Mouse (Mus musculus): ENCODE results near the gene Smpx. TPM values are rescaled to one million over a fixed set of nuclear protein-coding genes. Genes with fewer than 3 reads are reported as not detected.

Smpx gene
- 1.0 and 2.0 TPM in 2 replicates for polyA plus RNA-seq (2015; fragmentation: Nextera tagmentation; extraction: Ambion mirVana)

DNA sequence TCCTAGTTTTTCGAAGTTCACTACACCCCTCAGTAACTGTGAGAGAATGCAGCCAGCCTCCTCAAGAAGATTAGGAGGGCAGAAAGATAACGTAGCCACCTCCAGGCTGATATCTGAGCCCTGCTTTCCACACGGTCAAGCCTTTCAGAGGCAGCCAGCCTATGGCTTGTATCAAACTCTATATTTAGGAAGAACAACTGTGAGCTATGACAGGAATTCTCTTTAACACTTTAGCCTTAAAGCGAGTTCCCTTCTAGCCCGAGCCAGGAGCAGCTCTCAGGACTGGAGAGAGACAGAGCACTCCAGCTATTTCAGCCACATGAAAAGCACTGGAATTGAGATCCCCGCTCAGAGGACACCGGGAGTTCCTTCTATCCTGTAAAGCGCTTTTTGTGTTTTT is at the start of gene Smpx:
Gene Smpx, plus strand, starts transcription at position 49 of the 400 bp plus-strand sequence.
- Histone ChIP-seq H3K4me2 (no peak within 1 kb of the TSS), H3K9ac (no peak within 1 kb of the TSS), H3K4me3 (replicated peaks) (no peak within 1 kb of the TSS), H3K9me3 (replicated peaks) (no peaks in the 10 kb centered on the region), H3K27ac (no peak within 1 kb of the TSS), H3K27me3 (no peaks in the 10 kb centered on the region), H3K36me3 (no peaks in the 10 kb centered on the region), H3K4me1 (replicated peaks) (no peaks in the 10 kb centered on the region)
- WGBS (ENCODE audit: insufficient replicate concordance), result 46% methylated on average over 8 of the region's 8 CpGs
- ATAC-seq (ENCODE audit: low read depth) (no peak), DNase-seq (no peak)

DNA sequence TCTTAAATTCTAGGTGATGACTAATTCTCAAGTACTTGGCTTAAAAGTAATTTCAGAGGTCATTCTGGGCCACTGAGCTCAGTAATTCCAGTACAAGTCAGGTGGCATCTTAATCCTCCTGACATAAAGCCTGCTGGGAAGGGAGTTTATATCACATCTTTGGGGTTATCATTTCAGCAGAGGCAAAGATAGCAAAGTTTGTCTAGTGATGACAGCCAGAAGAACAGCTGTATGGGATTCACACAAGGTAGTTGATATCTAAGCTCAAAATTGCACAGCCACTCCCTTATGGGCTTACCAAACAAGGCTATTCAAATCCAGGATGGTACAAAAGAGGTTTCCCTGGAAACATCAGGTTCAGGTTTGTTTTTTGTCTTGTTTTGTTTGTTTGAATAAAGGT is 43.7 kb upstream of the Smpx start:
- no peak overlapping the region for H3K9ac ChIP-seq
- ATAC-seq (ENCODE audit: low read depth), result no peak
- H3K4me1 ChIP-seq (replicated peaks), result no peaks in the 10 kb centered on the region
- H3K36me3 ChIP-seq, result no peaks in the 10 kb centered on the region
- H3K27ac ChIP-seq, result no peak overlapping the region
- no peaks in the 10 kb centered on the region for H3K9me3 ChIP-seq (replicated peaks)
- no peak overlapping the region for H3K4me2 ChIP-seq
- no peak for DNase-seq
- no peaks in the 10 kb centered on the region for H3K27me3 ChIP-seq
- H3K4me3 ChIP-seq (replicated peaks), result no peak overlapping the region

DNA sequence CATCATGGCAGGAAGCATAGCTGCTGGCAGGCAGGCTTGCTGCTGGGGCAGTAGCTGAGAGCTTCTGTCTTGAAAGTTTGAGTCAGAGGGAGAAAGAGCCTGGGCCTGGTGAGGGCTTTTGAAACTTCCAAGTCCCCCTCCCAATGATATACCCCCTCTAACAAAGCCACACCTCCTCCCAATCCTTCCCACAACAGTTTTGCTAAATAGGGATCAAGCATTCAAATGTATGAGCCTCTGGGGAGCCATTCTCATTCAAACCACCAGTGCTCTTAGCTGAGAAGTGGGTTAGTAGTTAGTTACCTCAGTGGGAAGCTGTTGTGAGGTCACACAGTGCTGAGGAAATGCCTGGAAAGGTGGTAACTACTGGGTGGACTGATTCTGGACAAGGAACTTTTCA is 41.4 kb upstream of the Smpx start:
- ATAC-seq (ENCODE audit: low read depth) (no peak), DNase-seq (no peak)
- Histone ChIP-seq H3K9me3 (replicated peaks) (no peaks in the 10 kb centered on the region), H3K9ac (no peak overlapping the region), H3K4me3 (replicated peaks) (no peak overlapping the region), H3K36me3 (no peaks in the 10 kb centered on the region), H3K4me2 (no peak overlapping the region), H3K27ac (no peak overlapping the region), H3K27me3 (no peaks in the 10 kb centered on the region), H3K4me1 (replicated peaks) (no peaks in the 10 kb centered on the region)

DNA sequence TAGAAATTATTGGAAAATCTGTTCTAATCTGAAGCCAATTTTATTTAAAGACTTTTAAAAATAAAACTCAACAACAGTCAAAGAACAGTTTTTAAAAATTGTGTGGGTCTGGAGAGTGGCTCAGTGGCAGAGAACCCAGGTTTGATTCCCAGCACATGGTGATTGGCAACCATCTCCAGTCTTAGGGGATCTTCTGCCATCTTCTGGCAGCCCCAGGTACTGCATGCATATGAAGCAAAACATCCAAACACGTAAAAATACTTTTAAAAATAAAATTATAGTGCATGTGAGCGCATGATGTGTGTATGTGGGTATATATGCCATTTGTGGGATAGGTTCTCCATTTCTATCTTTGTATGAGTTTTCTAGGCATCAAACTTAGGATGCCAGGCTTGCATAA is 26.9 kb upstream of the Smpx start:
- Histone ChIP-seq H3K9me3 (replicated peaks) (no peaks in the 10 kb centered on the region), H3K9ac (no peak overlapping the region), H3K27ac (no peak overlapping the region), H3K4me2 (no peak overlapping the region), H3K4me1 (replicated peaks) (no peaks in the 10 kb centered on the region), H3K36me3 (no peaks in the 10 kb centered on the region), H3K27me3 (no peaks in the 10 kb centered on the region), H3K4me3 (replicated peaks) (no peak overlapping the region)
- 64% methylated on average over 2 of the region's 2 CpGs for WGBS (ENCODE audit: insufficient replicate concordance)
- DNase-seq (no peak), ATAC-seq (ENCODE audit: low read depth) (no peak)

DNA sequence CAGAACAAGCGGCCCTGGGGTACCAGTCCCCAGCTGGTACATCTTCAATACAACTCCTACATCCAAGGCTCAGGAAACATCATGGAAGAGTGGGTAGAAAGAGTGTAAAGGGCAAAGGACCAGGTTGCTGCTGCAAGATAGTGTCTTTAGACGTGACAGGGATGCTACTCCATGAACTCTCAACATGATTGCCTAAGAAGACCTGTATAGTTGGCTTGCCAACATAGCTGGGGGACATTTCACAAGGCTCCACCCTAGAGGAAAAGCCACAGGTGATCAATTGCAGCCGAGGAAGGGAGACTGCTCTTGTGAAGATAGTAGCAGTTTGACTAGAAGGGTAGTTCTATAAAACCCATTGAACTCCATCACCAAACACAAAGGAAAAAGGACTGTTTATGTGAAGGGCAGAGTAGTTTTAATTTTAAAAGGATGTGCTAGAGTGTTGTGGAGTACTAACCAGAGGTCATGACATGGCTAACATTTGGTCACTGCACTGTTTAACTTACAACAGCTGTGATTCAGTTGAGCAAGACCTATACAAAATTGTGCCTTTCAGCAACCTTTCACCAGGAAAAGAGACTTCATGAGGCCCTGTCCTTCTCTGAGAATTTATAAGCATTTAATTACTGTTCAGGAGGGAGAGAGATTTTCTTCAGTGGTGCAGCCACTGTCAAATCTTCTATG is 23.9 kb upstream of the Smpx start:
- WGBS (ENCODE audit: insufficient replicate concordance), result 41% methylated on average over 3 of the region's 3 CpGs
- no peaks in the 10 kb centered on the region for H3K4me1 ChIP-seq (replicated peaks)
- no peak overlapping the region for H3K4me3 ChIP-seq (replicated peaks)
- ATAC-seq (ENCODE audit: low read depth) (no peak), DNase-seq (no peak)
- H3K9ac ChIP-seq, result no peak overlapping the region
- no peak overlapping the region for H3K4me2 ChIP-seq
- H3K27ac ChIP-seq, result no peak overlapping the region
- H3K36me3 ChIP-seq, result no peaks in the 10 kb centered on the region
- H3K9me3 ChIP-seq (replicated peaks), result no peaks in the 10 kb centered on the region
- no peaks in the 10 kb centered on the region for H3K27me3 ChIP-seq

DNA sequence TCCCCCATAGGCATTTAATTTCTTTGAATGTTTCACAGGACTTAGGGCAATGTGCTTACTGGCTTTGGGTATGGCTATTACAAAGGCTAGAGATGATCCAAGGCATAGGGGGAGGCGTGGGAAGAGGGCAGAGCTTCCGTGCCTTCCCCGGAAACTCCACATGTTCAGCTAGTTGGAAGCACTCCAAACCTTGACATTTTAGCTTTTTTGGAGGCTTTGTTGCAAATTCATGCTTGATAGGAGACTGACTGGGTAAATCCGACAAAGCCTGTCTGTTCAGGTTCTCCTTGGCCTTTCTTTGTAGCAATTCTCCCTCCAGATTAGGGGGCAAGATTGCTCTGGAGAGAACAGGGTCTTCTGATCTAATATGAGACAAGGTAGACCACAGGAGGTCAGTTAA is 7.5 kb upstream of the Smpx start:
- WGBS (ENCODE audit: insufficient replicate concordance), result 57% methylated on average over 4 of the region's 4 CpGs

DNA sequence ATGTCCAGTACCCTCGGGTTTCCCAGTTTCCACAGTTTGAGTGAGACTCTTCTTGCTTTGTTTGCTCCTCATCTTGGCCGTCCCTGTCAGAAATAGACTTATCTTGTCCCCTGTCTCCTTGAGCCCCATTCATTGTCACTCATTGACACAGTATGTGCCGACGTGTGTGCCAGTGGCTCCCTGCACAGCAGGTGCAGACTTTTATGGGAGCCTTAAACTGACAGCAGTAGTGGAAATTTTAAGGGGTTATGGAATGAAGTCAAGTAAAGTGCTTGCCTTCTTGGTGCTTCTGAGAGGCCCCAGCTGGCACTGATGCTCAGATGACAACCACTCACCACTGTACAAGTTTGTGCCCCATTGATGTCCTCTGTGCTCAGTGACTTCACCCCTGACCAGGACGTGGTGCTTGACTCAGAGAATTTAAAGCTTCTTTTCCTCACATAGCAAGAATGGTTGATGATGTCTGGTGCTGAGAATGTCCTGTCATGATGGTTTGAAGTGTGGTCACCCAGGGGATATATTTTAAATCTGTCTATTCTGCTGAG is 1.0 kb upstream of the Smpx start:
- no peaks in the 10 kb centered on the region for H3K36me3 ChIP-seq
- no peaks in the 10 kb centered on the region for H3K4me1 ChIP-seq (replicated peaks)
- no peak overlapping the region for H3K4me3 ChIP-seq (replicated peaks)
- H3K27ac ChIP-seq, result no peak overlapping the region
- ATAC-seq (ENCODE audit: low read depth) (no peak), DNase-seq (no peak)
- no peaks in the 10 kb centered on the region for H3K9me3 ChIP-seq (replicated peaks)
- WGBS (ENCODE audit: insufficient replicate concordance), result 50% methylated on average over 5 of the region's 5 CpGs
- no peaks in the 10 kb centered on the region for H3K27me3 ChIP-seq
- H3K9ac ChIP-seq, result no peak overlapping the region
- no peak overlapping the region for H3K4me2 ChIP-seq

More for the DNA sequence above, 7.5 kb upstream of the Smpx start:
- Histone ChIP-seq H3K27me3 (no peaks in the 10 kb centered on the region), H3K27ac (no peak overlapping the region), H3K9ac (no peak overlapping the region), H3K4me2 (no peak overlapping the region), H3K4me1 (replicated peaks) (no peaks in the 10 kb centered on the region), H3K36me3 (no peaks in the 10 kb centered on the region), H3K9me3 (replicated peaks) (no peaks in the 10 kb centered on the region), H3K4me3 (replicated peaks) (no peak overlapping the region)
- ATAC-seq (ENCODE audit: low read depth) (no peak), DNase-seq (no peak)

DNA sequence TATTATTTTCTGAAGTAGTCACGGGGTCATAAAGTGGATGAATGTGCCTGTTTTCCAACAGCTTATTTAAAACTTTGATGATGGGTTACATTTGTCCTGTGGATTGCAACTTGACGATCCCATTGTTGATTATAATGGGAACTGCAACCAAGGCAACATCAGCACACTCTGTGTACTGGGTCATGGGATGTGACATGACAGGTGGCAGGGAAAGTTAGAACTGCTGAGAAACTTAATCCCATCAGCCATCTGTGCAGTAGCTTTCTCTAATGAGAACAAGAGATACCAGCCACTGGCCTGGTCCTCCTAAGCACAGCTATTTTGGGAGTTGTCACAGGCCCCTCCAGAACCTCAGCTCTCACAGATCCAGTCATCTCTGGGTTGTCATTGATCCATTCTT is 8.5 kb downstream of the Smpx start:
- ATAC-seq (ENCODE audit: low read depth) (no peak), DNase-seq (no peak)
- H3K36me3 ChIP-seq, result no peaks in the 10 kb centered on the region
- H3K9ac ChIP-seq, result no peak overlapping the region
- no peaks in the 10 kb centered on the region for H3K9me3 ChIP-seq (replicated peaks)
- H3K27ac ChIP-seq, result no peak overlapping the region
- H3K4me1 ChIP-seq (replicated peaks), result no peaks in the 10 kb centered on the region
- no peak overlapping the region for H3K4me2 ChIP-seq
- no peaks in the 10 kb centered on the region for H3K27me3 ChIP-seq
- WGBS (ENCODE audit: insufficient replicate concordance), result 56% methylated on average over 2 of the region's 2 CpGs
- no peak overlapping the region for H3K4me3 ChIP-seq (replicated peaks)

DNA sequence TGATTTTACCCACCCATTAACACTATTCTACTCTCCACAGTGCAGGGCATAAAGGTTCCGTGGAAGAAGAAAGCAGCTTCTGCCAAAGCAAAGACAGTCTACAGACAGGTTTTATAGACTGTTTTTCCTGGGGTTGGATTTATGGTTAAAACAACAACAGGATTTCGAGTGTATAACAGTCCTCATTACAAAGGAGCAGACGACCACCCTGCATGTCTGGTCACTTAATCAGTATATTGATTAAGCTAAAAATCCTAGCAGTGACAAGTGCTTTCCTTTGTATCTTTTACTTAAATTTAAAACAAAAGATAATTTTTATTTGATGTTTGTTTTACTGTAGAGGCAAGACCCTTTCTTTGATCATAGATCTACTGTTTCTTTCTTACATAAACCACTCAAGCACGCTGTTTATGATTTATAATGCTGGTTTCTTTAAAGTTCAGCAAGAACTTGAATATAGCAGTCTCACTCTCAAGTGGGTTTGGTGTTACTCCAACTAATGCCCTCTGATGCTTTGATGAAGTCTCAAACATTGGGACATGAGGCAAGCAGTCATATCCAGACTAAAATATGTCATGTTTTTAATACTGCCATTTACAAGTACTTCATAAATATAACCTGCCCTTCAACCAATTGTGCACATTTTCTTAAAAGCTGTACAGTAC is 10.0 kb downstream of the Smpx start:
- Histone ChIP-seq H3K36me3 (no peaks in the 10 kb centered on the region), H3K9ac (no peak overlapping the region), H3K9me3 (replicated peaks) (no peaks in the 10 kb centered on the region), H3K27me3 (no peaks in the 10 kb centered on the region), H3K4me3 (replicated peaks) (no peak overlapping the region), H3K4me1 (replicated peaks) (no peaks in the 10 kb centered on the region), H3K4me2 (no peak overlapping the region), H3K27ac (no peak overlapping the region)
- ATAC-seq (ENCODE audit: low read depth), result no peak
- WGBS (ENCODE audit: insufficient replicate concordance), result 42% methylated on average over 4 of the region's 4 CpGs
- no peak for DNase-seq

DNA sequence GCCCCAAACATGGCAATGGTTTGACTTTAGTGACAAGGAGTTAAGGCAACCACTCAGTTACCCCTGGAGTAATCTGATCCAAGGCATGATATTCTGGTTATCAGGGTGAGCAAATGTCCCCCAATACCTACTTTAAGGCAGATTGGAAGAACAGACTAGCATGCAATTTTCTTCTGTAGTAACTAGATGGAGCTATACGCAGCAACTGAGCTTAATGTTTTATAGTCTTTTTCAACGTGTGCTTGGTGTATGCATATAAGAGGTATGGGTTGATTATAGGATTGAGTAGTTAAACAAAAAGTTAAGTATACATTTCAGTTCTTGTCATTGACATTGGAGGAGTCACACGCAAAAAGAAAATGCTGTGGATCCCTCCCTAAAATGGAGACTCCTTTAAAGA is 21.2 kb downstream of the Smpx start:
- WGBS (ENCODE audit: insufficient replicate concordance), result 43% methylated on average over 3 of the region's 3 CpGs
- no peak for ATAC-seq (ENCODE audit: low read depth)

DNA sequence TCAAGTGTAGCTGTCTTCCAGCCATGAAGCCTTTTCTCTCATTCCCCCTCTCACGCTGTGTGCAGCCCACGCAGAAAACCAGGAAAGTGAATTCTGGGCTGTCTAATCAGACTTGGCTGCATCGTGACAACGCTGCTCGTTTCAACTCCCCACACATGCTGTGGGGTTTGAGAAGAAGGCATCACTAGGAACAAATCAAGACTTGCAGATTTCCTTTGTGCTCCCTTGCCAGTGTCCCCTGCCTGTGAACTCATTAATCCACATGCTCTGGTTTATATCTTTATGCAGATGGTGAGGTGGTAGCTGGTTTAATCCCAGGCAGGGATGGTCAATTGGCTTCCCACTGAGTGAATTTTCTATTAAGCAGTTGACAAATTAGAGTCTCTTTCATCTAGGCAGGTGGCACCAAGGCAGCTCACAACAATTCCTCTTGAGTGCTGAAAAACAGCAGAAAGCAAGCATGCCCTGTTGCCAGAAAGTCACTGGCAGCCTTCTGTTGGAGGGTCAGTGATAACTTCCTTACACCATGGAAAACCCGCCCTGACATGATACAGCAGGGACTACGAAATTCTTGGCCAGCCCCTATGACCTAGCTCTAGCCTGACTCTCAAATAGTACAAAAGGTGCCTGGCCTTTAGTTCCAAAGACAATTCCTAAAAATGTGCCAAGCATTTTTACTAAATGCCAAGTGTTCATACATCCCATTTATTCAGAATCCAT is 32.1 kb downstream of the Smpx start:
- Histone ChIP-seq H3K9ac (no peak overlapping the region), H3K9me3 (replicated peaks) (no peaks in the 10 kb centered on the region), H3K4me3 (replicated peaks) (no peak overlapping the region), H3K27ac (no peak overlapping the region), H3K36me3 (no peaks in the 10 kb centered on the region), H3K4me2 (no peak overlapping the region), H3K27me3 (no peaks in the 10 kb centered on the region), H3K4me1 (replicated peaks) (no peaks in the 10 kb centered on the region)
- ATAC-seq (ENCODE audit: low read depth) (no peak), DNase-seq (no peak)
- 39% methylated on average over 7 of the region's 7 CpGs for WGBS (ENCODE audit: insufficient replicate concordance)

More for the DNA sequence above, 21.2 kb downstream of the Smpx start:
- Histone ChIP-seq H3K9me3 (replicated peaks) (no peaks in the 10 kb centered on the region), H3K4me2 (no peak overlapping the region), H3K36me3 (no peaks in the 10 kb centered on the region), H3K4me1 (replicated peaks) (no peaks in the 10 kb centered on the region), H3K27me3 (no peaks in the 10 kb centered on the region), H3K4me3 (replicated peaks) (no peak overlapping the region), H3K27ac (no peak overlapping the region), H3K9ac (no peak overlapping the region)
- DNase-seq, result no peak

Data from liver, embryonic 13.5 days (tissue).